Mouse (Mus musculus): ENCODE results near the gene Tas2r134. TPM values are rescaled to one million over a fixed set of nuclear protein-coding genes. Genes with fewer than 3 reads are reported as not detected.

The Tas2r134 gene
- total RNA-seq, 2 experiments from 2014 or later: not detected

DNA sequence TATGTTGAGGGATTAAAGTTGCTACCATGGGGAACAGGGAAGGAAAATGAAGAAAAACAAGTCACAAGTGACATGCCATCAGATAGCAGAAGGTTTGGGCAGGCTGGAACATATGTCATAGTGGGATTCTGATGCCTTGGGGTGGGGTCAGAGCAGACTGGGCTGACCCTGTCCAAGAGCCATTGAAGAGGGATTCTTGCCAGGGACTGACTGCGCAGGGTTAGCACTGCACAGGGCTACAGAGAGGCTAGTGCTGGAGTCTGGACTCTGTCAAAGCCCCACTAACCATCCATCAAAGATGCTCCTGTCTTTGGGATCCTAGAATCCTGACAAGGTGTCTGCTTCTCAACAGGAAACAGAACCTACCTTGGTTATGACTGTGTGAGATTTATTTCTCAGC is 22.6 kb downstream of the Tas2r134 start:
- ATAC-seq (ENCODE audit: poor library complexity, severe bottlenecking): no peak

DNA sequence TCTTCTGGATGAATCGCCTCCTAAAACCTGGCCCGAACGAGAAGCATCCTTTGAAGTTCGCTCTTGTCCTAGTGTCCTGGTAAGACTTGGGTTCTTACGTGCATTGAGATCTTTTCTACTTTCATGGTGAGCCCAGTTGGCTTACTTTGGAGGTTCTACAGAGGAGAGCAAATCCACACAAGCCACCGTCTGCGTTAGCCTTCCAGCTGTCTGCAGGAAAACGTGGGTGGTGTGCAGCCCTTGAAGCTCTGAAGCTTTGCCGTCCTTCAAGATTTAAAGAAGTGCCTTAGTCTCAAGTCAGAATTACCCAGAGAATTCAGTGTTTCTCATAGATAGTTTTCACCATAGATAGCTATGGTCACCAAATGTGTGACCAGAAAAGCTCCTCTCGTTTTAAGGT is 24.8 kb downstream of the Tas2r134 start:
- ATAC-seq (ENCODE audit: poor library complexity, severe bottlenecking): no peak

DNA sequence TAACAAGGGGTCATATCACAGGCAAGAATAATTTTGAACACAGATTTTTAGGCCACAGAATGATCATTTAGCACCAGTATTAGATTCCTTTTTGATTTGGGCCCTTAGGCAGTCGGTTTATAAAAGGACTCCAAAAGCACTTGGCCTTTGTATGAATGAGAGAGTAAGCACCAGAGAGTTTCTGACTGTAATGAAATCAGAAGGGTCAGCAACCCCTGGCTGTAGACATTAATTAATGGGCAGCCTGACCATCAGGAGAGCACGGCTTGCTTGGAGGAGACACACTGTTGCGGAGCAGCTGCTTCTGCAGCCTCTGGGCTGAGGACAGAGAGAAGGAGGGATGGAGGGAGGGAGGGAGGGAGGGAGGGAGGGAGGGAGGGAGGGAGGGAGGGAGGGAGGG is 30.4 kb downstream of the Tas2r134 start:
- no peak for ATAC-seq (ENCODE audit: poor library complexity, severe bottlenecking)

DNA sequence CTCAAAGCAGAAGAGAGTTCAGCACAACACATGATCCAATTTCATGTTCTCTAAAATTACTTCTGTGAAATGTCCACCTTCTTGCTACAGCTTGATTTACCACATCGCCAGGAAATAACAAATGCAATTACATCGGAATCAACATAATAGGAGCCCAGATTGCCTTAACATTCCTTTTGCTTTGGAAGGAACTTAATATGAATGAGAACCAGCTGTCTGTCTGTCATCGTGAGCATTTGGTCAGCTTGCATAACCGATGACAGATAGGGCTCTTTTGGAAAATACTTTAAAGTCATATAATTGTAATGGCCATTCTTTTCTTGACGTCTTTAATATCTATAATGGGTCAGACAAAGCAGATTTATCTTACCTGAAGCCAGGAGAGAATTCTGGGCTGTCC is 31.0 kb downstream of the Tas2r134 start:
- ATAC-seq (ENCODE audit: poor library complexity, severe bottlenecking): no peak

DNA sequence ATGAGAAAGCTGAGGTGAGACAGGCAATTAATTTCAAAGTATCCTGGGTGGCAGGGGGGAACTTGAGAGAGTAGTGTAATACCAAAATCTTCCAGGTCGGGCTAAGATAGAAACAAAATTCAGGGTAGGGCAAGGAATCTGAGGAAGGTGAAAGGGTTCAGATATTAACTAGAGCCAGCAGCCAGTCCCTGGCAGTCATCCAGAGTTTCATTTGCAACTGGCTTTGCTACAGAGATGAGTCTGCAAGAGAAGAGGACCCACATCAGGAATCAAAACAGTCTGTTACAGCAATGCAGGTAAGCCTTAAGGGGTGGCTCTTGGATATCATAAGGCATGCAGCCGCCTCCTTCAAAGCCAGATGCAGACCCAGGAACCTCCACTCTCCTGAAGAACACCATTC is 47.0 kb downstream of the Tas2r134 start:
- no peak for ATAC-seq (ENCODE audit: poor library complexity, severe bottlenecking)
